Mouse (Mus musculus) forebrain, embryonic 12.5 days (tissue): Measurements from ENCODE around the gene Dpf2. TPM values are rescaled to one million over a fixed set of nuclear protein-coding genes. Genes with fewer than 3 reads are reported as not detected.

Experiments used
- ATAC-seq: fragments of 200-750 bp; cut with Nextera tagmentation; 2 replicates; pipeline ENCODE4 v1.8.0; 2017; ENCODE audit warnings: moderate TSS enrichment; ENCODE audit not compliant: low FRiP score
- H3K27ac ChIP-seq: fragments of 300-500 bp; sonication (generic); 2 replicates; pipeline ENCODE4 v1.5.1; 2016; ENCODE audit warnings: mild to moderate bottlenecking
- H3K27me3 ChIP-seq: fragments of 300-500 bp; sonication (generic); 2 replicates; pipeline ENCODE4 v1.6.1; 2016; ENCODE audit warnings: mild to moderate bottlenecking
- H3K36me3 ChIP-seq: fragments of 300-500 bp; sonication (generic); replicated peaks from 2 replicates; pipeline ENCODE4 v1.6.1; 2016; ENCODE audit warnings: mild to moderate bottlenecking
- H3K4me1 ChIP-seq: fragments of 300-500 bp; sonication (generic); 2 replicates; pipeline ENCODE4 v1.6.1; 2016
- H3K4me2 ChIP-seq: fragments of 300-500 bp; sonication (generic); 2 replicates; pipeline ENCODE4 v1.6.1; 2016; ENCODE audit warnings: mild to moderate bottlenecking, moderate library complexity
- H3K4me3 ChIP-seq: fragments of 300-500 bp; sonication (generic); replicated peaks from 2 replicates; pipeline ENCODE4 v1.5.1; 2016; ENCODE audit warnings: mild to moderate bottlenecking
- H3K9ac ChIP-seq: fragments of 300-500 bp; sonication (generic); 2 replicates; pipeline ENCODE4 v1.6.1; 2016; ENCODE audit warnings: mild to moderate bottlenecking
- H3K9me3 ChIP-seq: fragments of 300-500 bp; sonication (generic); 2 replicates; pipeline ENCODE4 v1.6.1; 2016
- WGBS: fragments of 180-500 bp; shearing (Covaris S2); methylation state at CpG from one replicate; pipeline ENCODE4 v1.1.7; 2016; 5-methylcytosine and 5-hydroxymethylcytosine counted together
- polyA plus RNA-seq: library from polyadenylated mRNA; unstranded; fragments of >200 nt; fragmentation: Nextera tagmentation; extraction: Ambion mirVana; gene quantifications from 2 replicates; pipeline ENCODE4 v1.2.1, GENCODE M21; 2016

The Dpf2 gene
- 184 and 203 TPM in 2 replicates for polyA plus RNA-seq

GRCm38 (mm10) chr19:5913007-5913719, at the start of gene Dpf2:
TSS of gene Dpf2 (minus strand) at chr19:5913010.
- Histone ChIP-seq H3K4me3 (peak within 1 kb of the TSS; percentile 82), H3K4me1 (peaks cover 31% of the 10 kb centered on the region), H3K4me2 (peak within 1 kb of the TSS; percentile 74), H3K9ac (peak within 1 kb of the TSS; percentile 94), H3K27ac (peak within 1 kb of the TSS; percentile 79), H3K36me3 (0 out of 2 replicates have a peak, but pooled peaks cover 3% of the 10 kb centered on the region), H3K9me3 (no peaks in the 10 kb centered on the region), H3K27me3 (no peaks in the 10 kb centered on the region)
- 24% methylated on average over 13 of the region's 13 CpGs for WGBS
- no peak; the same call in 1 of the 2 replicates for ATAC-seq

GRCm38 (mm10) chr19:5957371-5957770, 44.6 kb upstream of the Dpf2 start:
- no peak overlapping the region for H3K4me2 ChIP-seq
- H3K9me3 ChIP-seq = no peaks in the 10 kb centered on the region
- 91% methylated on average over 5 of the region's 5 CpGs for WGBS
- no peak overlapping the region for H3K9ac ChIP-seq
- no peak overlapping the region for H3K27ac ChIP-seq
- peaks cover 80% of the 10 kb centered on the region for H3K36me3 ChIP-seq
- H3K27me3 ChIP-seq = no peaks in the 10 kb centered on the region
- ATAC-seq = no peak
- no peak overlapping the region for H3K4me3 ChIP-seq
- H3K4me1 ChIP-seq = peaks cover 7% of the 10 kb centered on the region

GRCm38 (mm10) chr19:5956685-5957084, 43.9 kb upstream of the Dpf2 start:
- Histone ChIP-seq H3K27me3 (no peaks in the 10 kb centered on the region), H3K9me3 (no peaks in the 10 kb centered on the region), H3K27ac (no peak overlapping the region), H3K36me3 (peaks cover 85% of the 10 kb centered on the region), H3K9ac (no peak overlapping the region), H3K4me3 (no peak overlapping the region), H3K4me1 (peaks cover 4% of the 10 kb centered on the region; the same call in 1 of the 2 replicates), H3K4me2 (no peak overlapping the region)
- ATAC-seq = no peak; the same call in 1 of the 2 replicates
- 30% methylated on average over 3 of the region's 3 CpGs for WGBS

- H3K4me3 ChIP-seq = no peak overlapping the region
- WGBS = 90% methylated on average over 28 of the region's 28 CpGs
- H3K36me3 ChIP-seq = peaks cover 85% of the 10 kb centered on the region
- H3K27ac ChIP-seq = no peak overlapping the region
- no peaks in the 10 kb centered on the region for H3K9me3 ChIP-seq
- no peak overlapping the region for H3K9ac ChIP-seq
- H3K4me1 ChIP-seq = no peaks in the 10 kb centered on the region
- H3K4me2 ChIP-seq = no peak overlapping the region
- H3K27me3 ChIP-seq = no peaks in the 10 kb centered on the region
- no peak for ATAC-seq
Observed at GRCm38 (mm10) chr19:5955704-5956670, 43.2 kb upstream of the Dpf2 start.

DNA sequence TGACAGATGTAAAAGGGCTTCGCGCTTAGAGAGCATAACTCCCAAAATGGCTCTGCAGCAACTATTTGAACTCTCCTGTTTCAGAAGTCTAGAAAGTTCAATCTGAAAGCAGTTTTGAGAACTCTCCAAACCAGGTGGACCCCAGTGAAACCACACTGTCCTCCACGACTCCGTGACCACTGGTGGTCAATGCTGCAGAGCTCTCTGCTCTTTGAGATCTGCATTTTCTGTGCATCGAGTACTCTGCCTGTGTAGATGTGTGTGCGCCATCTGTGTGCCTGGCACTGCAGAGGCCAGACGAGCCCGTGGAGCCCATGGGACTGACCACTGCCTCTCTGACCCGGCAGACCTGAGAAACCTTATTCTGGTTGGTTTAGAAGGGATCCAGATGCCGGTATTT, 42.1 kb upstream of the Dpf2 start:
- Histone ChIP-seq H3K4me1 (no peaks in the 10 kb centered on the region), H3K9ac (0 out of 2 replicates have a peak overlapping the region, but pooled peaks have one; percentile 12), H3K4me2 (no peak overlapping the region), H3K27ac (no peak overlapping the region), H3K9me3 (no peaks in the 10 kb centered on the region), H3K4me3 (no peak overlapping the region), H3K36me3 (peaks cover 90% of the 10 kb centered on the region), H3K27me3 (no peaks in the 10 kb centered on the region)
- no peak for ATAC-seq
- 97% methylated on average over 10 of the region's 10 CpGs for WGBS

DNA sequence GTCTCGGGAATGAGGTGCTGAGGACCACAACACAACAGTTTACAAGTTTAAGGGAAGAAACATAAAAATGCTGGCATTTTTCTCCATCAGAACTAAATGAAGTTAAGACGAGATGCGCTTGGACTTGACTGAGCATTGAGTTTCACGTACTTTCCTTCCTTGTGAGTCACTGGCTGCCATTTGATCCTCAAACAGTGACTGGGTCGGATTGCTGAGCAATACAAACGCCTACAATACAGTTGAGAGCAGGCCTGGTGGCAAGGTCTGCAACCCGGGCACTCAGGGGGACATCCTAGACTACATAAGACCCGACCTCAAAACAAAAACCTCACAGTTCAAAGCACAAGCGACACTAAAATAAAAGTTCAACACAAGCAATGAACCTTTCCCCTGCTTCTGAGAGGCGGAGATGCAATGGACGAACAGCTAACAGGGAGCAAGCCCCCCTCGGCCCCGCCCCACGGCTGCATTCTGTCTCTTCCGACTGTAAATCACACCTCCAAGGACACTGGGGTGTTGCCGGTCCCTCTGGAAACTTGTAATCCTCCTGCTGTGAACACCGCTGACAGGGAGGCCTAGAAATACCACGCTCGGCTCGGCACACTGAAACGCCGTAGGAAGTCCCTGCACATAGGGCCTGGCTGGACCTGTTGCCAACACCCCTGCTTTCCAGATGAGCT, 41.4 kb upstream of the Dpf2 start:
- 91% methylated on average over 22 of the region's 22 CpGs for WGBS
- H3K27ac ChIP-seq = no peak overlapping the region
- H3K4me1 ChIP-seq = no peaks in the 10 kb centered on the region
- no peak overlapping the region for H3K4me3 ChIP-seq
- peaks cover 90% of the 10 kb centered on the region for H3K36me3 ChIP-seq
- no peaks in the 10 kb centered on the region for H3K9me3 ChIP-seq
- H3K27me3 ChIP-seq = no peaks in the 10 kb centered on the region
- H3K9ac ChIP-seq = no peak overlapping the region
- no peak overlapping the region for H3K4me2 ChIP-seq
- ATAC-seq = no peak

DNA sequence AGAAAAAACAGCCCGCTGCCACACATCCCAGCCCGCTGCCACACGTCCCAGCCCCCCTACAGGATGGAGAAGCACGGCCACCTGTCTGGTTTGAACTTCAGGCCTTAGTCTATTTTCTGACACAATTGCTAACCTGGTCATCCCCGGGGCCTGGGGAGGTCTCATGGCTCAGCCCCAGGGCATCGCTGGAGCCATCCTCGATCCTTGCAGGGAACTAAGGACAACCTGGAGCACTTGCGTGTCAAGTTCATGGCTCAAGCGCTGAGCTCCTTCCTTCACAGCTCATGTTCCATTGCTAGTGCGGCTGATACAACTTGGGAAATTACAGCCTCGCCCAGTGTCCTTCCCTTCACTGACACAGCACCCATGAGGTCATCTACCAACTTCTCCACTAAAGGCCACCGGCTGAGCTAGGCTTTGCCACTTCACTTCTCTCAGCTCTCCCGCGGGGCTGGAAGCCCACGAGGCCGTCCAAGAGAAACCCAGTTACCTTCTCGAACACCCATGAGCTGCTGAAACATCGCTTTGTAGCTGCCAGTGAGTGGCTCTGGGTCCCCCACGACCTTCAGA, 40.5 kb upstream of the Dpf2 start:
- Histone ChIP-seq H3K4me3 (no peak overlapping the region), H3K27me3 (no peaks in the 10 kb centered on the region), H3K4me1 (no peaks in the 10 kb centered on the region), H3K4me2 (no peak overlapping the region), H3K9ac (no peak overlapping the region), H3K9me3 (no peaks in the 10 kb centered on the region), H3K36me3 (peaks cover 89% of the 10 kb centered on the region), H3K27ac (no peak overlapping the region)
- no peak for ATAC-seq
- WGBS = 96% methylated on average over 19 of the region's 19 CpGs

DNA sequence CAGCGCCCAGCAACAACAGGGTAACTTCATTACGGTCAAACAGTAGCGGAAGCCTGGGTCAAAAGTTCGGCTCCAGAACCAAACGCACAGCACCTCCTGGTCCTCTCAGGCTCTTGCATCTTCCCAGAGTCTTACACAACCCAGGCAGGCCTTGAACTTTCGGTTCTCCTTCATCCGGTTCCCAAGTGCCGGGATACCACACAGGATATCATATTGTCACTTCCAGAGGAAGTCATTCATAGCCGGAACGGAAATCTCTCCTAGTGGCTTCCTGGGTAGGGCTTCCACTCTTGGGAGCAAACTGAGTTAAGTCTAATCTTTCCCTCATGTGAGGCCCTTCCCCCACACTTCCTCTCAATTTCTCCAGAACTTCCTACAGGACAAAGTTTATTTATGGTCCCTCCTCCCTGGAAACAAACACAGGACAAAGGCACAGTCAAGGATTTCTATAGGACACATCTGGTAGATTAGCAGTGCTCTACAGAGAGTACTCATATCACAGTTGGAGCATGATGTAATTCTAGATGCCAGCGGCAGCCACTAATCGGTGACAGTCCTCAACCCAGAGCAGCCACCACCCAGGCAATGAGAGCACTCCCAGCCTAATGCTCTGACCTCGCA, 39.4 kb upstream of the Dpf2 start:
- H3K4me1 ChIP-seq = no peaks in the 10 kb centered on the region
- H3K4me2 ChIP-seq = no peak overlapping the region
- 89% methylated on average over 13 of the region's 13 CpGs for WGBS
- H3K4me3 ChIP-seq = no peak overlapping the region
- peaks cover 91% of the 10 kb centered on the region for H3K36me3 ChIP-seq
- no peak for ATAC-seq
- H3K27ac ChIP-seq = no peak overlapping the region
- H3K9ac ChIP-seq = no peak overlapping the region
- no peaks in the 10 kb centered on the region for H3K27me3 ChIP-seq
- no peaks in the 10 kb centered on the region for H3K9me3 ChIP-seq

DNA sequence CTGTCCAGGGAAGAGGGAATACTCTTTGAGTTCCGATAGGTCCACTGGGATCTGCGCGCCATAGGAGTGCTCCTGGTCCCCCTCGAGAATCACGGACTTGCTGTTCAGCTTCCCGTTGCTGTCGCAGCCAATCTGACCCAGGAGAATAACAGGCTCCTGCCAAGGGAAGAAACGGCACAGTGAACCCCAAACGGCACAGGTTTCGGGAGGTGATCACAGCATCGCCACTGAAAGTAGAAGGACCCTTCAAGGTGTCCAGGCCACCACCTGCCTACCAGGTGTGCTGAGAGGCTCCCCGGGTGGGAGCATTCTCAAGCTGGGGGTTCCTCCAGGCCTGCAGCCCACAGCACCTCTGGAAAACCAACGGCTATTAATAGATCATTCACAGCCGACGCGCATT, 38.8 kb upstream of the Dpf2 start:
- Histone ChIP-seq H3K9me3 (no peaks in the 10 kb centered on the region), H3K4me1 (no peaks in the 10 kb centered on the region), H3K36me3 (peaks cover 90% of the 10 kb centered on the region), H3K9ac (no peak overlapping the region), H3K27ac (no peak overlapping the region), H3K27me3 (no peaks in the 10 kb centered on the region), H3K4me3 (no peak overlapping the region), H3K4me2 (no peak overlapping the region)
- 93% methylated on average over 16 of the region's 16 CpGs for WGBS
- ATAC-seq = no peak

- no peak overlapping the region for H3K4me2 ChIP-seq
- H3K27ac ChIP-seq = no peak overlapping the region
- H3K9me3 ChIP-seq = no peaks in the 10 kb centered on the region
- no peaks in the 10 kb centered on the region for H3K27me3 ChIP-seq
- H3K9ac ChIP-seq = no peak overlapping the region
- peaks cover 96% of the 10 kb centered on the region for H3K36me3 ChIP-seq
- WGBS = 95% methylated on average over 11 of the region's 11 CpGs
- no peak for ATAC-seq
- no peak overlapping the region for H3K4me3 ChIP-seq
- no peaks in the 10 kb centered on the region for H3K4me1 ChIP-seq
Observed at GRCm38 (mm10) chr19:5950218-5950617, 37.4 kb upstream of the Dpf2 start.

GRCm38 (mm10) chr19:5945891-5946290, 33.1 kb upstream of the Dpf2 start:
- no peak overlapping the region for H3K4me2 ChIP-seq
- H3K27me3 ChIP-seq = no peaks in the 10 kb centered on the region
- H3K4me3 ChIP-seq = no peak overlapping the region
- no peak for ATAC-seq
- peaks cover 88% of the 10 kb centered on the region for H3K36me3 ChIP-seq
- H3K9me3 ChIP-seq = no peaks in the 10 kb centered on the region
- no peaks in the 10 kb centered on the region for H3K4me1 ChIP-seq
- no peak overlapping the region for H3K9ac ChIP-seq
- H3K27ac ChIP-seq = no peak overlapping the region
- WGBS = 91% methylated on average over 8 of the region's 8 CpGs
